Mouse (Mus musculus) NIH3T3 (cell line): Measurements from ENCODE around the gene Il12rb1.

Source experiments
- DNase-seq: peaks from one replicate; pipeline ENCODE4 v3.0.0-alpha.2; 2012; ENCODE audit warnings: low read depth

Il12rb1 gene

GRCm38 (mm10) chr8:70851837-70852236 is 43.6 kb downstream of the Il12rb1 start:
- DNase-seq: no peak

DNA sequence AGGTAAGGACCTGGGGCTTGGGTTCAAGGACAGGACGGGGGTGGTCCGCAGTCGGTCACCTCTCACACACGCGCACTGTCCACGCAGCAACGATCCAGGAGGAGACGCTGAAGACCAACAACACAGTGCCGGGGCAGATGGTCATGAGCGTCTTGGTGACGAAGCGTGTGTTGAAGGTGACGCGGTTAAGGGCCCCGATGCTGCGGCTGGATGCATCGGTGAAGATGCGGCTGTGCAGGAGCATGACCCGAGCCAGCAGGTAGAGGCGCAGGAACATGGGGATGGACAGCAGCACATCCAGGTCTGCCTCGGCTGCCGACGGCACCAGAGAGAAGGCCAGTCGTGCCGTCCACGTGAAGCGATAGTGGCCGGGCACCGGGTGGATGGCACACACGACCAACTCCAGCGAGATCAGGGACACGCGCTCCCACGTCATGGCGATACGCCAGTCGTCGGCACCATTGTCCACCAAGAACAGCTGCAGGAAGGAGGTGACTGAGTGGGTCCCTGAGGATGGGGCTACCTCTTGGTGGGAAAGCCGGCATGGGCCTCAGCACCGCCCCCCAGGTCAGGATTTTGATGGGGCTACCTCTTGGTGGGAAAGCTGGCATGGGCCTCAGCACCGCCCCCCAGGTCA is 44.5 kb downstream of the Il12rb1 start:
- DNase-seq: no peak

DNA sequence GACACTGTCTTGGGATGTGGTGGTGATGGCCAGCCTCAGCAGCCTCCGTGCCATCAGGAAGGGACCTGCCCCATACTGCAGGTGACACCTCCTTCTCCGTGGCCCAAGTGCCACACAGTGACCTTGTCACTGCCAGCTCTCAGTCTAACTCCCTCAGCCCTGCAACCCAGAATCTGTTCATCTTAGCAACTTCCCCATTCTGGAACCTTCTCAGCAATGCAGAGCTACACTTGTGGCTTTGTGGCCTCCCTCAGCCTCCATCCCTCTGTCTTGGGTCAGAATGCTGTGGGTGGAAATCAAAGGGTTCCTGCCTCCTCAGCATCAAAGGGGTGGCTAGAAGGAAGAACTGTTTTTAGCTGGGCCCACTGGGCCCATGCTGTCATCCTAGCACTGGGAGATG is 45.6 kb downstream of the Il12rb1 start:
- no peak for DNase-seq

- no peak for DNase-seq
These were observed 47.8 kb downstream of the Il12rb1 start for GRCm38 (mm10) chr8:70856028-70856427.

GRCm38 (mm10) chr8:70856541-70857197 is 48.4 kb downstream of the Il12rb1 start:
- peak; percentile 61 for DNase-seq

GRCm38 (mm10) chr8:70857516-70857915 is 49.3 kb downstream of the Il12rb1 start:
- DNase-seq: no peak

DNA sequence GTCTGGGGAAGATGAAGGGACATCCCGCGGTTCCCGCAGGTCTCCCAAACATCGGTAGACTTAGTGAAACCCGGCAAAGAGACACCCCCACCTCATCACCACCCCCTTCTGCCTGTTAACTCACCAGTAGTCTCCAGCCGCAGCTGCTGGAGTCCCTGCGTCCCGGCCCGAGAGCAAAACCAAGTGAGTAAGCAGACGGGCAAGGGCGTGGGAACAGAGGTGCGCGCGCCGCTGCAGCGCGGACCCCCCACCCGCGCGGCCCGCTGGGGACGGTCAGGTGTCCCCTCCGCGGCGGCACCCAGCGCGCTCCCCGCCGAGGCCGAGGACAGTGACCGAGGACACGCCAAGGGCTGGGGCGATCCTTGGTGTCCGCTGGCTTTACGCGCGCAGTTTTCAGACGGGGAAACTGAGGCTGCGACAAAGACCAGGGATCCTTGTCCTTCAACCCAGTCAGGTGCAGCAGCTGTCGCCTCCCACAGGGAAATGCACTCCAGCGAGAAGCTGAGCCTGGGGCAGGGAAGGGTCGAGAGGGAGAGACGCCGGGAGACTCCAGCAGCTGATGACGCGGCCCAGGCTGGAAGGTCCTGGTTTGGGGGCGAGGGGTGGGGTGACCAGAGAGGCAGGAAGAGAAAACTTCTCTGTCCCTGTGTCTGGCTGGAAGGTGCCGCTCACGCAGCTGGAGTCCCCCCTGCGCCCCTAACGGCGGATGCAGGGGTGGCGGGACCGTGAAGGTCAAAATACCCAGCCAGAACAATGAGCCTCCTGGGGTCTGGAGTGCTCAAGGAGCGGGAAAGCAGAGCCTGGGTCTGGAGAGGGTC is 54.8 kb downstream of the Il12rb1 start, which contains the start of gene Kcnn1:
Kcnn1 (minus strand) TSS at position 435 of the 818 bp plus-strand sequence.
- DNase-seq: no peak

GRCm38 (mm10) chr8:70863956-70864711 is 55.9 kb downstream of the Il12rb1 start:
- DNase-seq: peak; percentile 44

DNA sequence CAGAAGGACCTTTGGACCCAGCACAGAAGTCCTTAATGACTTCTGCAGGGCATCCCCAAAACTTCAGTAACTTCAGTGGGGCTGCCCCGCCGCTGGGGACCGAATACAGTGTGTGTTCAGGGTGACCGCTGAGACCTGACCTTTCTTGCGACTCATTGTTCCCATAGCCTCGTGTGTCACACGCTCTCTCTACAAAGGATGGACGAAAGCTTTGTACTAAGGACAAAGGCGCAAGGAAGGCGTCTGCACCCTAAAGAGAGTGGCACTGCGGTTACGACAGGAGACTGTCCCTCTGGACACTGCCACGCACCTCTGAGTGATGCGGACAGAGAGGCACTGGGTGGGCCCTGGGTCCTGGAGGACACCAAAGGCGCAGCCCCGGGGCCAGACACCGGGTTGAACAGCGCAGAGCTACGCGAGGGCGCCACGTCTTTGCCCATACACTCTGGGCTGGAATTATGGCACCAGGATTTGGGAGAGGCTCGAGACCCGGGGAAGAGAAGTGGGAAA is 56.5 kb downstream of the Il12rb1 start:
- DNase-seq: no peak

DNA sequence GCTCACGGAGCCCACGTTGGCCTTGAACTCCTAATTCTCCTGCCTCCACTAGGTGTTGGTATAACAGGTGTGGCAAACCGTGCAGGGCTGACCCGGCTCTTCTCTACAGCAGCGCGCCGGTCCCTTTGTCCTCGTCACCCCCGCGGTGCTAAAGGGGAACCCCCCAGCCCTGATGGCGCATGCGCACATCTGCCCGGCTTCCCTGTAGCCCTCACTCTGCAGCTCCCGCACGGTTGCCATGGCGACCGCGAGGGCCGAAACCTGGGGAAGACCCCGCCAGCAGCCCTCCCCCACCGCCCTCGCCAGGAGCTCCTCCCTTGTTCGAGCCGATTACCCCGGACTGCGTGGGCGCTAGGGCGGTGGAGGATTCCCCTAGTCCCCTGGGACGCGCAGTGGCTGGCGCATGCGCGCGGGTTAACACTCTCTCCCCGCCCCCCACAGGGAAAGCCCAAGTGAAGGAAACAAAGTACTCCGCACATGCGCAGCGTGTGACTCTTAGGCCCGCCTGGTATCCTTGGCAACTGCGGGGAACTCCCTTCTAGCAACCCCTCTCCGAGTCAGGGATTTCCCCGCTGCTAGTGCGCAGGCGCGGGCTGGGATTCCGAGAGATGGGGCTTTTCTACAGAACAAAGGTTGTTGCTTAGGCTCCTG is 57.2 kb downstream of the Il12rb1 start:
- DNase-seq: peak; percentile 100

GRCm38 (mm10) chr8:70866001-70866520 is 57.8 kb downstream of the Il12rb1 start:
- no peak for DNase-seq

GRCm38 (mm10) chr8:70866566-70866965 is 58.3 kb downstream of the Il12rb1 start:
- no peak for DNase-seq

- no peak for DNase-seq
These were observed 60.4 kb downstream of the Il12rb1 start for GRCm38 (mm10) chr8:70868559-70869198.

DNA sequence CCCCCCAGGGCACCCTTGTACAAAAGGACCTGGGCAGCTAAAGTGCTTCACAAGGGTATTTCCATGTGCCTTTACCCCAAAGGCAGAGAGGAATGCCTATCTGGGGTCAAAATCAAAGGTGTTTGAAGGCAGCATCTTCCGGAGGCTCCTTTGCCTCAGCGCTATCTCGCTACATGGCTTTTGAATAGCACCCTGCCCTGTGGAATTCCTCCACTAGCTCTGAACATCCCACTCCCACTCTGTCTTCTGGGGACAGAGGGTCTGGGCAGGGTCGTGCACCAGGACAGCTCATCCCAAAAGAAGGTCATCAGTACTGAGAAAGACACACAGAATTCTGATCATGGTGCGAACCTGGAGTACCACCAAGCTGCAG is 60.9 kb downstream of the Il12rb1 start:
- no peak for DNase-seq

- peak; percentile 88 for DNase-seq
These were observed 61.4 kb downstream of the Il12rb1 start for GRCm38 (mm10) chr8:70869601-70870041.
